Mouse (Mus musculus): ENCODE measurements at regions not wholly inside any gene's neighbourhood (a gene's known extent, or its start where the extent isn't known, plus 50 kb on each side); places are given as distances from the start of the nearest gene placed in this dataset.

DNA sequence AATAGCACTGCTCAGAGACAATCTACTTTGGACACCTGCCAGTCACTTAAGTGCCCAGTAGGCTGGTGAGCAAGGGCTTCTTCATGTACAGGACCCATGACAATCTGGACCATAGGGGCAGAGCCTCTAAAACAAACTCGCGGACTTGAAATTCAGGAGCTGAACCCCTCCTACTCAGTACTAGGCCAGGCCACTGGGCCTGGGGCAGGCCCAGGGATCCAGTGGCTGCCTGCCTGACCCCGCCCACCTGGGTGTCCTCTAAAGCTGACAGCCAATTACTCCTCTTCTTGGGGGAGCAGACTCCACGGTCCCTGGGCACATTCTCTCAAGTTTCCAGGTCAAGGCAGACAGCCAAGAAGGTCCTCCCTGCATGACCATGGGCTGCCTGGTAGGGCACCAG lies 78.3 kb upstream of the A730046J19Rik start:
- H3K4me3 ChIP-seq (ENCODE audit: low read depth, low read length): no peak overlapping the region
- ATAC-seq (no peak), DNase-seq (ENCODE audit: low spot score) (no peak)
- no peaks in the 10 kb centered on the region for H3K4me1 ChIP-seq (ENCODE audit: insufficient read depth, low read depth, low read length)
- no peaks in the 10 kb centered on the region for H3K9me3 ChIP-seq (ENCODE audit: low read length)
- no peaks in the 10 kb centered on the region for H3K27me3 ChIP-seq (replicated peaks; ENCODE audit: insufficient read depth, low read length)
- 40% methylated on average over 4 of the region's 4 CpGs for WGBS
- TF ChIP-seq CTCF (IDR thresholded peaks at IDR 0.05) (no peak), EP300 (IDR thresholded peaks at IDR 0.05) (no peak)
- H3K9ac ChIP-seq (replicated peaks; ENCODE audit: low read depth): no peak overlapping the region
- no peak overlapping the region for H3K27ac ChIP-seq (ENCODE audit: low read length)
- no peaks in the 10 kb centered on the region for H3K36me3 ChIP-seq (ENCODE audit: insufficient read depth, low read length)
- no peak overlapping the region for H3K4me2 ChIP-seq (replicated peaks; ENCODE audit: low read depth, low read length)

DNA sequence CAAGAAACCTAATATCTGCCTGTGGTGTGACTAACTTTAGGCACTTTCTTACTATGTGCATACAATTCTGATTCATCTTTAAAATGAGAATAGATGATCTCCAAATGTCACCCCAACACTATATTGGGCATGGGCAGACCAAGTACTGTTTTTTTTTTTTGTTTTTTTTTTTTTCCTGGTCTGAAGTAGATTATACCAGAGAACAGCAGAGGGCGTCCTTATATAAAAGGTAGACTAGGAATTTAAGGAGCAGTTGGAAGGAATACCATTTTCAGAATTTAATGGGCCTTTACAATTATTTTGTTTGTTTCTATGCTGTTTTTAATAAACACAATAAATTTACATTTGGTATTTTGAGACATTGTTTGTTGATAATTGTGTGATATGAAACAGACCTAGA lies 72.3 kb upstream of the A730046J19Rik start:
- H3K9me3 ChIP-seq (ENCODE audit: low read length): no peaks in the 10 kb centered on the region
- no peak overlapping the region for H3K4me3 ChIP-seq (ENCODE audit: low read depth, low read length)
- H3K4me2 ChIP-seq (replicated peaks; ENCODE audit: low read depth, low read length): no peak overlapping the region
- no peaks in the 10 kb centered on the region for H3K27me3 ChIP-seq (replicated peaks; ENCODE audit: insufficient read depth, low read length)
- no peak overlapping the region for H3K27ac ChIP-seq (ENCODE audit: low read length)
- DNase-seq (ENCODE audit: low spot score) (peak; percentile 11), ATAC-seq (no peak)
- TF ChIP-seq EP300 (IDR thresholded peaks at IDR 0.05) (no peak), CTCF (IDR thresholded peaks at IDR 0.05) (0 out of 2 replicates have a peak, but pooled peaks have one; percentile 6)
- WGBS: 4% methylated on average over 1 of the region's 1 CpGs
- H3K9ac ChIP-seq (replicated peaks; ENCODE audit: low read depth): no peak overlapping the region
- H3K36me3 ChIP-seq (ENCODE audit: insufficient read depth, low read length): no peaks in the 10 kb centered on the region
- no peaks in the 10 kb centered on the region for H3K4me1 ChIP-seq (ENCODE audit: insufficient read depth, low read depth, low read length)

GRCm38 (mm10) chrX:144098200-144098599 lies 55.3 kb upstream of the A730046J19Rik start:
- Histone ChIP-seq H3K4me3 (ENCODE audit: low read depth, low read length) (no peak overlapping the region), H3K4me1 (ENCODE audit: insufficient read depth, low read depth, low read length) (no peaks in the 10 kb centered on the region), H3K27me3 (replicated peaks; ENCODE audit: insufficient read depth, low read length) (no peaks in the 10 kb centered on the region), H3K9ac (replicated peaks; ENCODE audit: low read depth) (no peak overlapping the region), H3K9me3 (ENCODE audit: low read length) (no peaks in the 10 kb centered on the region), H3K4me2 (replicated peaks; ENCODE audit: low read depth, low read length) (no peak overlapping the region), H3K36me3 (ENCODE audit: insufficient read depth, low read length) (no peaks in the 10 kb centered on the region), H3K27ac (ENCODE audit: low read length) (no peak overlapping the region)
- ATAC-seq (no peak), DNase-seq (ENCODE audit: low spot score) (no peak)
- WGBS: 45% methylated on average over 3 of the region's 3 CpGs
- TF ChIP-seq EP300 (IDR thresholded peaks at IDR 0.05): no peak
- no peak for TF ChIP-seq CTCF (IDR thresholded peaks at IDR 0.05)
